Mouse (Mus musculus): ENCODE results near the gene Nt5c. TPM values are rescaled to one million over a fixed set of nuclear protein-coding genes. Genes with fewer than 3 reads are reported as not detected.

The Nt5c gene
- polyA plus RNA-seq, 1 experiment = not detected

DNA sequence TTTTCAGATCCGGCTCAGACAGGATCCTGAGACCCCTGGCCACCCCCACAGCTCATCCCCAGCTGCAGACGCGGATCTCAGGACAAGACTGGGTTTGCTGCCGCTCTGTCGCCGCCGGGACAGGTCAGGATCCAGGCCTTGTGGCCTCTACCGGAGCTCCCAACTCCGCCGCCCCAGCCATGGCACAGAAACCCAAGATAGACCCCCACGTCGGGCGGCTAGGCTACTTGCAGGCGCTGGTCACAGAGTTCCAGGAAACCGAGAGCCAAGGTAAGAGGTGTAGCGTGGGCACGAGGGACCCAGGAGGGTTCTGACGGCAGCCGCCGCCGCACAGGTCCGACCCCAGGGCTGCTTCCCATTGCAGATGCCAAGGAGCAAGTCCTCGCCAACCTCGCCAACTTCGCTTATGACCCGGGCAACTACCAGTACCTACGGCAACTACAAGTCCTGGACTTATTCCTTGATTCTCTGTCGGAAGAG, 15.9 kb downstream of the Nt5c start:
- 1% methylated on average over 28 of the region's 28 CpGs for WGBS
- TF ChIP-seq POLR2A (IDR thresholded peaks at IDR 0.05; ENCODE audit: insufficient read depth, low read depth, low read length) (0 out of 2 replicates have a peak, but pooled peaks have one; percentile 10), CTCF (IDR thresholded peaks at IDR 0.05; ENCODE audit: insufficient read depth, low read depth, low read length) (no peak)
- H3K4me3 ChIP-seq (ENCODE audit: insufficient read depth, low read depth, low read length) = peak overlapping the region; percentile 63
- peaks cover 14% of the 10 kb centered on the region for H3K4me1 ChIP-seq (ENCODE audit: control insufficient read depth, insufficient read depth, low read length)
- H3K27ac ChIP-seq (ENCODE audit: insufficient read depth, low read depth, low read length) = no peak overlapping the region

DNA sequence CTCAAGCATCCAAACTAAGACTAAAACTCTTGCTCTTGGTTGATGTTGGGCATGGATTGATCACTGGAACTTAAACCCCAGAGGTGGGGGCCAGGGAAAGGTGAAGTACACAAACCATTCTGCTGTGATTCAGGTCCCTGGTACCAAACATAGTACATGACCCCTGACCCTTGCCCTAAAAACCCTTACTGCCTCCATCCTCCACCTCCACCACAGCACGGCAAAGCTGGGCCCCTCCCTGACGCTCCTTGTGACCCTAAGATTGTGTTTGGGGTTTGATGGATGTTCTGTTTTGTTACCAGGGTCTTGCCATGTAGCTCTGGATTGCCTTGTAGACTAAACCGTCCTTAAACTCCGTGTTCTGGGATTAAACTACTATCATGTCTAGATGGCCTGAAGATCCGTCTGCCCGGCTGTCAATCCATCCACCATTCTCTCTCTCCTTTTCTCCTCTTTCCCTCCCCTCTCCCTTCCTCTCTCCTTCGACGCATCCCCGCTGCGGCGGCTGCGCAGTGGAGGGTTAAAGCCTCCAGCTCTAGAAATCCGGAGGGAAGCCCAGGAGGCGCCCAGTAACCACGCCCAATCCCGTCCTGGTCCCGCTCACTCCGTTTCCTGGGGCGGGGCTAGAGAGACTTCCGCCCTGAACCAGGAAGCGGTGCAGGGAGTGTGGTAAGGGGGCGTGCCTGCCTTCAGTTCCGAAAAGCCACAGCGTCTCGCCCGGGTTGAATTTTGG, 16.5 kb downstream of the Nt5c start, which contains the start of gene Armc7:
Gene Armc7 (plus strand): TSS at position 643 of the 733 bp plus-strand sequence.
- peak within 1 kb of the TSS; percentile 63 for H3K27ac ChIP-seq (ENCODE audit: insufficient read depth, low read depth, low read length)
- under 1% methylated on average over 26 of the region's 26 CpGs for WGBS
- H3K4me3 ChIP-seq (ENCODE audit: insufficient read depth, low read depth, low read length) = peak within 1 kb of the TSS; percentile 63
- TF ChIP-seq CTCF (IDR thresholded peaks at IDR 0.05; ENCODE audit: insufficient read depth, low read depth, low read length) (no peak), POLR2A (IDR thresholded peaks at IDR 0.05; ENCODE audit: insufficient read depth, low read depth, low read length) (peak; percentile 74)
- H3K4me1 ChIP-seq (ENCODE audit: control insufficient read depth, insufficient read depth, low read length) = peaks cover 12% of the 10 kb centered on the region

DNA sequence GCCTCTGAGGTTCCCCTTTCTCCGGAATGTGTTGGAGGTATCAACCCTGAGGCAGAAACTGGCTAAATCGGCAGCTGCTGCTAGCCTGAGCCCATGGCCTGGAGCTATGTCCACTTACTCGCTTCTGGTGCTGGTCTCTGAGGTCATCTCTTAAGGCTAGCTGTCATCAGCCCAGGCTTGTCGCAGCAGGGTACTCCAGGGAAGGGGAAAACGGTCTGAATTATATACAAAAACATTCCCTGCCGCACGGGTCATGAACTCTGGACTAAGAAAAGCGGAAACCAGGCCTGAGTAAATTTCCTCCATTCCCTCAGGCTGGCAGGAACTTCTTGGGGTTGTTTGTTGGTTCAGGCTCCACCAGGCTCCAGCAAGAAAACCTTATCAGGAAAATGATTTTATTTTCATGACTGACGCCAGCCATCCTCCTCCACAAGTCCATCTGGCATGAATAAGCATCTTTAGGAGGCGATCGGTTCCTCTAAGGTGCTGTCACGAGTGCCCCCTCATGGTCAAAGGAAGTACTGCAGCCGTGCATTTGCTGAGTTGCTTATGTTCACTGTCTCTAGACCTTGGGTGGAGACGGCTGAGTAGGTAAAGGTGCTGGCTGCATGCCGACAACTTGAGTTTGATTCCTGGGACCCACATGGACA, 17.9 kb downstream of the Nt5c start:
- peaks cover 9% of the 10 kb centered on the region for H3K4me1 ChIP-seq (ENCODE audit: control insufficient read depth, insufficient read depth, low read length)
- 27% methylated on average over 15 of the region's 15 CpGs for WGBS
- no peak overlapping the region for H3K27ac ChIP-seq (ENCODE audit: insufficient read depth, low read depth, low read length)
- H3K4me3 ChIP-seq (ENCODE audit: insufficient read depth, low read depth, low read length) = no peak overlapping the region
- TF ChIP-seq CTCF (IDR thresholded peaks at IDR 0.05; ENCODE audit: insufficient read depth, low read depth, low read length) (peak; percentile 75), POLR2A (IDR thresholded peaks at IDR 0.05; ENCODE audit: insufficient read depth, low read depth, low read length) (no peak)

DNA sequence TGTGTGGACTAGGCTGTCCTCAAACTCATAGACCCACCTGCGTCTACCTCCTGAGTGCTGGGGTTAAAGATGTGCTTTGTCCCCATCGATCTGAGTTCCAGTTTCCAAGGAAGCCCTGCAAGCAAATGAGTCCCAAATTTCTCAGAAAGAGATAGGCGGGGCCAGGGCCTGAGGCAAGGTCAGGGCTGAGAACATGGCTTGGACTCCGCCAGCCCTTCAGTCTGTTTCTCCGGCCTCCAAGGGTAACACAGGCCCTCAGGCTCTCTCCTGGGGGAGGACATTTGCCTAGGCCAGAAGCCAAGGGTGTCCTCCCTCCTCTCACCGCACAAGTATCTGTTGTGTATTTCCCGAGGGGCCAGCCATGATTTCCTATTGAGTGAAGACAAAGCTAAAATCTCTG, 19.5 kb downstream of the Nt5c start:
- TF ChIP-seq CTCF (IDR thresholded peaks at IDR 0.05; ENCODE audit: insufficient read depth, low read depth, low read length) (no peak), POLR2A (IDR thresholded peaks at IDR 0.05; ENCODE audit: insufficient read depth, low read depth, low read length) (no peak)
- Histone ChIP-seq H3K27ac (ENCODE audit: insufficient read depth, low read depth, low read length) (no peak overlapping the region), H3K4me1 (ENCODE audit: control insufficient read depth, insufficient read depth, low read length) (peaks cover 11% of the 10 kb centered on the region; the same call in 1 of the 2 replicates), H3K4me3 (ENCODE audit: insufficient read depth, low read depth, low read length) (no peak overlapping the region)
- 80% methylated on average over 7 of the region's 7 CpGs for WGBS

DNA sequence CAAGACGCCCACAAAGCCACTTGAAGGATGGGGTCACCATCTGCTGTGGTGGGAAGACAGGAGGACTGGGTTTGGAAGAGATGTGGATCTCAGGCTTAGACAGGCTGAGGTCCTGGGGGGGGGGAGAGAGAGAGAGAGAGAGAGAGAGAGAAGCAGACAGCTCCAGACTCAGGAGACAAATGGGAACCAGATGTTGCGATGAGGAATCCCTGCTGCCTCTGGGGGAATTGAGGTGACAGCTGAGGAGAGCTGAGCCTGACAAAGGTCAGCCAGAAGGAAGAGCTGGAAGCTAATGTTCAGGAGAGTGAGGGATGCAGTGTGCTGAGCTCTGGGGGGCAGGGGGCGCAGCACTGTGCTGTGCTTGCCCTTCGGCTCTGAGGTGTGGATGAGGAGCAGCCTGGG, 24.4 kb downstream of the Nt5c start:
- 56% methylated on average over 4 of the region's 4 CpGs for WGBS
- Histone ChIP-seq H3K4me1 (ENCODE audit: control insufficient read depth, insufficient read depth, low read length) (peaks cover 11% of the 10 kb centered on the region; the same call in 1 of the 2 replicates), H3K4me3 (ENCODE audit: insufficient read depth, low read depth, low read length) (no peak overlapping the region), H3K27ac (ENCODE audit: insufficient read depth, low read depth, low read length) (no peak overlapping the region)
- TF ChIP-seq CTCF (IDR thresholded peaks at IDR 0.05; ENCODE audit: insufficient read depth, low read depth, low read length) (no peak), POLR2A (IDR thresholded peaks at IDR 0.05; ENCODE audit: insufficient read depth, low read depth, low read length) (no peak)

DNA sequence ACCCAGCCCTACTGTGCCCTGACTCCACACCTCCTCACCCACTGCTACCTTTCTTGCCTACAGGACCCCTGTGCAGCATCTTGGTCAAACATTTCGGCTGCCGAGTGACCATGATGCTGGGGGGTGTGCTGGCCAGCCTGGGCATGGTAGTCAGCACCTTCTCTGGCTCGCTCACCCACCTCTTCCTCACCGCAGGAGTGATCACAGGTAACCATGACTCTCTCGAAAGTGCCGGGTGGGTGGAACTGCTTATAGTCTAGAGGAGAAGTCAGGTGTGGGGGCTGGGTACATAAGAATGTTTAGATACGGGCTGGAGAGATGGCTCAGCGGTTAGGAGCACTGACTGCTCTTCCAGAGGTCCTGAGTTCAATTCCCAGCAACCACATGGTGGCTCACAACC, 26.8 kb downstream of the Nt5c start:
- Histone ChIP-seq H3K4me1 (ENCODE audit: control insufficient read depth, insufficient read depth, low read length) (peaks cover 11% of the 10 kb centered on the region; the same call in 1 of the 2 replicates), H3K27ac (ENCODE audit: insufficient read depth, low read depth, low read length) (no peak overlapping the region), H3K4me3 (ENCODE audit: insufficient read depth, low read depth, low read length) (no peak overlapping the region)
- TF ChIP-seq CTCF (IDR thresholded peaks at IDR 0.05; ENCODE audit: insufficient read depth, low read depth, low read length) = no peak
- TF ChIP-seq POLR2A (IDR thresholded peaks at IDR 0.05; ENCODE audit: insufficient read depth, low read depth, low read length) = no peak
- 87% methylated on average over 8 of the region's 8 CpGs for WGBS

DNA sequence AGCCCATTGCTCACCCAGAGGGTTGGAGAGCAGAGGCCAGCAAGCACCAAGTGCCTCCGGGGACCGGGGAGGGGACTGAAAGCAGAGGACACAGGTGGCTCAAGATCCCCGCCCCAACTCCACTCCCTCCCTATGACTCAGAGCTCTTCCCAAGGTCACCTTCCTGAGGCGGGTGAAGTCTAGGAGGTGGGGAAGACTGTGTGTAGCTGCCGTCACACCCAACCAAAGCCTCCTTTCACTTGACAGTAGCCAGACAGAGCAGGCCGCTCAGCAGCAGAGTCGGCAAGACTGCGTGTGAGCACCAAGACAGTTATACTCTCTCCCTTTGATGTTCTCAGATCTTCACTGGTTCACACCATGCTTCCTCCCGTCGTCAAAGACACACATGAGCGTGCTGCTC, 28.3 kb downstream of the Nt5c start:
- H3K4me3 ChIP-seq (ENCODE audit: insufficient read depth, low read depth, low read length) = no peak overlapping the region; the same call in 1 of the 2 replicates
- H3K27ac ChIP-seq (ENCODE audit: insufficient read depth, low read depth, low read length) = no peak overlapping the region
- no peak for TF ChIP-seq POLR2A (IDR thresholded peaks at IDR 0.05; ENCODE audit: insufficient read depth, low read depth, low read length)
- TF ChIP-seq CTCF (IDR thresholded peaks at IDR 0.05; ENCODE audit: insufficient read depth, low read depth, low read length) = no peak
- WGBS = 73% methylated on average over 11 of the region's 11 CpGs
- H3K4me1 ChIP-seq (ENCODE audit: control insufficient read depth, insufficient read depth, low read length) = peaks cover 11% of the 10 kb centered on the region; the same call in 1 of the 2 replicates

DNA sequence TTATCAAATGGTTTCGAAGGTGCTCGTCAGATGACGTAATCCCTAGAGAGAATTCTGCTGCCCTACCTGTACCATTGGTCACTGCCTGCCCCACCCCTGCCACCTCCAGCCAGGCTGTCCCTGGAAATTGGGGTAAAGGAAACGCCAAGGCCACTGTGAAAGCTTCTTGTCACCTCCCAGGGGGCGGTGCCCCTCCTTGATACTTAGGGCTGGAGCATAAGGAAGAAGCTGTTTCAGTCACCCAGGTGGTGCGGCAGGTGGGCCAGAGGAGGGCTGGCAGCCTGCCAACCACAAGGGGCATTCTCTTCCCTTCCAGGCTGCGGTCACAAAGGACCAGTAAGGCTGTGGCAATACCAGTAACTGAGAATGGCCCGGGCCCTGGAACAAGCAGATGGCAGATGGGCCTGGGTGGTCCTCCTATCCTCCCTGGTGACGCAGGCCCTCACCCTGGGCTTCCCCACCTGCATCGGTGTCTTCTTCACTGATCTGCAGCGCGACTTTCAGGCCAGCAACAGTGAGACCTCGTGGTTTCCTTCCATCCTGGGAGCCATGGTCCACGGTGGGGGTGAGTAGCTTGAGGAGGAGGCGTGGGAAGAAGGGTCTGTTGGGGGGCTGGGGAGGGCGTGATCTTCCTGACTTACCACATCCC, 29.3 kb downstream of the Nt5c start, which contains the start of gene Slc16a5:
Gene Slc16a5 (plus strand): TSS at position 232 of the 649 bp plus-strand sequence.
- no peak for TF ChIP-seq CTCF (IDR thresholded peaks at IDR 0.05; ENCODE audit: insufficient read depth, low read depth, low read length)
- no peak for TF ChIP-seq POLR2A (IDR thresholded peaks at IDR 0.05; ENCODE audit: insufficient read depth, low read depth, low read length)
- H3K4me1 ChIP-seq (ENCODE audit: control insufficient read depth, insufficient read depth, low read length) = peaks cover 13% of the 10 kb centered on the region; the same call in 1 of the 2 replicates
- WGBS = 84% methylated on average over 16 of the region's 16 CpGs
- H3K27ac ChIP-seq (ENCODE audit: insufficient read depth, low read depth, low read length) = no peak within 1 kb of the TSS
- H3K4me3 ChIP-seq (ENCODE audit: insufficient read depth, low read depth, low read length) = no peak within 1 kb of the TSS; the same call in 1 of the 2 replicates
